8 mouse cellular contexts compared by ENCODE assay signal in genomic region chr15:97135291-97135690, GRCm38 (mm10).
A peak's percentile ranks its signal among the peaks of the same experiment; 100 is the strongest.
DNase-seq lines count a peak whose midpoint lies in the region; ATAC-seq and TF ChIP-seq lines count a peak whose summit lies in the region.

No protein-coding gene starts in this region.

- no peak overlapping the region for H3K4me3 ChIP-seq in forebrain, embryonic 14.5 days (ENCODE audit: low read depth, low read length)
- no peak overlapping the region for H3K4me3 ChIP-seq in forebrain, embryonic 16.5 days (replicated peaks; ENCODE audit: low read length)
- no peak overlapping the region for H3K4me3 ChIP-seq in kidney, postnatal 0 days (replicated peaks; ENCODE audit: low read depth, low read length)
- H3K4me3 ChIP-seq in lung, adult 2 months (replicated peaks; ENCODE audit: extremely low read depth, low read depth, low read length) = no peak overlapping the region
- no peak overlapping the region for H3K4me3 ChIP-seq in small intestine, adult 2 months (ENCODE audit: low read depth, low read length)

- peak; percentile 87 for DNase-seq in forebrain, embryonic 14.5 days (ENCODE audit: low spot score)
- peak; percentile 4 to 12 for DNase-seq in B cell, adult 2 months
- peak; percentile 20 to 63 for DNase-seq in adrenal gland, postnatal 36 days
- peak; percentile 16 to 82 for DNase-seq in frontal cortex, adult 2 months (ENCODE audit: extremely low spot score in 1 of 2, low spot score in 1 of 2)
- peak; percentile 92 for DNase-seq in kidney, postnatal 0 days (ENCODE audit: low spot score)
- DNase-seq in lung, adult 2 months = peak; percentile 34

- no peaks in the 10 kb centered on the region for H3K36me3 ChIP-seq in forebrain, embryonic 14.5 days (ENCODE audit: control insufficient read depth, insufficient read depth, low read length)
- H3K36me3 ChIP-seq in forebrain, embryonic 16.5 days (ENCODE audit: control insufficient read depth, insufficient read depth) = no peaks in the 10 kb centered on the region
- H3K36me3 ChIP-seq in kidney, postnatal 0 days (ENCODE audit: insufficient read depth, low read length) = no peaks in the 10 kb centered on the region
- no peaks in the 10 kb centered on the region for H3K36me3 ChIP-seq in small intestine, adult 2 months (ENCODE audit: control insufficient read depth, insufficient read depth, low read length)

- H3K27ac ChIP-seq in forebrain, embryonic 14.5 days (ENCODE audit: low read depth, low read length) = no peak overlapping the region
- H3K27ac ChIP-seq in forebrain, embryonic 16.5 days (ENCODE audit: low read length) = no peak overlapping the region
- no peak overlapping the region for H3K27ac ChIP-seq in kidney, postnatal 0 days
- H3K27ac ChIP-seq in small intestine, adult 2 months (ENCODE audit: insufficient read depth, low read depth, low read length) = no peak overlapping the region

- H3K4me2 ChIP-seq in forebrain, embryonic 14.5 days (ENCODE audit: low read length) = no peak overlapping the region
- no peak overlapping the region for H3K4me2 ChIP-seq in forebrain, embryonic 16.5 days (ENCODE audit: low read length)
- H3K4me2 ChIP-seq in kidney, postnatal 0 days (ENCODE audit: low read length) = no peak overlapping the region

- no peaks in the 10 kb centered on the region for H3K27me3 ChIP-seq in forebrain, embryonic 14.5 days (replicated peaks; ENCODE audit: control insufficient read depth, insufficient read depth, low read length)
- H3K27me3 ChIP-seq in forebrain, embryonic 16.5 days (replicated peaks; ENCODE audit: control insufficient read depth, insufficient read depth, low read length) = no peaks in the 10 kb centered on the region
- no peaks in the 10 kb centered on the region for H3K27me3 ChIP-seq in kidney, postnatal 0 days (ENCODE audit: insufficient read depth, low read length)
- no peaks in the 10 kb centered on the region for H3K27me3 ChIP-seq in small intestine, adult 2 months (ENCODE audit: control insufficient read depth, insufficient read depth, low read length)

- no peak for TF ChIP-seq POLR2A in lung, adult 2 months (IDR thresholded peaks at IDR 0.05; ENCODE audit: borderline replicate concordance, extremely low read depth, low read depth, low read length)
- TF ChIP-seq POLR2A in small intestine, adult 2 months (IDR thresholded peaks at IDR 0.05; ENCODE audit: low read depth, low read length) = no peak

- ATAC-seq in forebrain, embryonic 14.5 days = no peak
- no peak for ATAC-seq in forebrain, embryonic 16.5 days
- no peak for ATAC-seq in kidney, postnatal 0 days (replicated peaks; ENCODE audit: low FRiP score, low read depth)

- WGBS in forebrain, embryonic 14.5 days = 10% methylated on average over 11 of the region's 11 CpGs
- WGBS in forebrain, embryonic 16.5 days = 10% methylated on average over 11 of the region's 11 CpGs
- 7% methylated on average over 11 of the region's 11 CpGs for WGBS in kidney, postnatal 0 days
- 7% methylated on average over 11 of the region's 11 CpGs for WGBS in lung, adult 2 months
- 6% methylated on average over 11 of the region's 11 CpGs for WGBS in small intestine, adult 2 months

- no peaks in the 10 kb centered on the region; the same call in 1 of the 2 replicates for H3K9me3 ChIP-seq in forebrain, embryonic 14.5 days (replicated peaks; ENCODE audit: control insufficient read depth, low read length)
- H3K9me3 ChIP-seq in forebrain, embryonic 16.5 days (ENCODE audit: control insufficient read depth, low read length) = no peaks in the 10 kb centered on the region
- no peaks in the 10 kb centered on the region for H3K9me3 ChIP-seq in kidney, postnatal 0 days (replicated peaks; ENCODE audit: low read length)

- TF ChIP-seq CTCF in kidney, postnatal 0 days (IDR thresholded peaks at IDR 0.05; ENCODE audit: low read depth) = peak; percentile 88
- peak; percentile 56 for TF ChIP-seq CTCF in lung, adult 2 months (IDR thresholded peaks at IDR 0.05; ENCODE audit: insufficient read depth, low read length)
- peak; percentile 32; the same call in 1 of the 2 replicates for TF ChIP-seq CTCF in small intestine, adult 2 months (IDR thresholded peaks at IDR 0.05; ENCODE audit: extremely low read depth, insufficient read length, insufficient replicate concordance, low read depth, low read length)

- no peak overlapping the region for H3K9ac ChIP-seq in forebrain, embryonic 14.5 days (ENCODE audit: low read length)
- no peak overlapping the region for H3K9ac ChIP-seq in forebrain, embryonic 16.5 days (replicated peaks; ENCODE audit: low read depth, low read length)
- no peak overlapping the region for H3K9ac ChIP-seq in kidney, postnatal 0 days (ENCODE audit: low read depth, low read length)

- H3K4me1 ChIP-seq in forebrain, embryonic 14.5 days (ENCODE audit: control insufficient read depth, insufficient read depth, low read length) = no peaks in the 10 kb centered on the region
- H3K4me1 ChIP-seq in forebrain, embryonic 16.5 days (replicated peaks; ENCODE audit: control insufficient read depth, insufficient read depth, low read length) = no peaks in the 10 kb centered on the region
- no peaks in the 10 kb centered on the region for H3K4me1 ChIP-seq in kidney, postnatal 0 days (replicated peaks; ENCODE audit: insufficient read depth, low read length)
- no peaks in the 10 kb centered on the region for H3K4me1 ChIP-seq in lung, adult 2 months (ENCODE audit: control insufficient read depth, insufficient read depth, low read length)
- H3K4me1 ChIP-seq in small intestine, adult 2 months (ENCODE audit: control insufficient read depth, insufficient read depth, insufficient read length, low read length) = no peaks in the 10 kb centered on the region

Comparison
In these comparisons a context has a peak if more than half of its experiments do, and no peak if none do; other contexts are left out.
1. DNase-seq: peak in every context shown above with its lines; median percentile 92 in kidney, postnatal 0 days; 87 in forebrain, embryonic 14.5 days; 49 in frontal cortex, adult 2 months; 42 in adrenal gland, postnatal 36 days; 34 in lung, adult 2 months; 8 in B cell, adult 2 months.
2. CTCF ChIP-seq: peak in every context shown above with its lines; median percentile 88 in kidney, postnatal 0 days; 56 in lung, adult 2 months; 32 in small intestine, adult 2 months.